Mouse (Mus musculus): ENCODE measurements around the gene Akap7.

DNA sequence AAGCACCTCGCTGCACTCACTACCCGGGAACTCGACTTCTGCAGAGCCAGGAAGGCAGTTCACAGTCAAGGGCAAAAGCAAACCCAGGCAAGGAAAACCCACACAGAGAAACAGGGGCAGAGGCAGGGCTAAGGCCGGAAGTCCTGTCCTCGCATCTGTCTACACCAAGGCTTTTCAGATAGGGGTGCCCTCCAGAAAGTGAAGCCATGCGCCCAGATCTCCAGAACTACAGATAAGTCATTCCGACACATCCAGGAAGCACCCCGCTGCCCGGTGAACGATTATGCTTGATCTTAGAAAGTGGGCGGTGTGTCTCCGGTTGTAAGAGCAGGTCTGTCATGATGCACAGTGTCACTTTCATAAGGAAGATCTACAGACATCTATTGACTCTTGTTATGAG, 109.1 kb downstream of the Akap7 start:
- TF ChIP-seq POLR2A (IDR thresholded peaks at IDR 0.05; ENCODE audit: insufficient read depth, low read depth, low read length) (no peak), CTCF (IDR thresholded peaks at IDR 0.05) (no peak)
